Mouse (Mus musculus): ENCODE data around the gene Prrg2. TPM values are rescaled to one million over a fixed set of nuclear protein-coding genes. Genes with fewer than 3 reads are reported as not detected.

The Prrg2 gene
- polyA plus RNA-seq, 1 experiment: 14.0 TPM

DNA sequence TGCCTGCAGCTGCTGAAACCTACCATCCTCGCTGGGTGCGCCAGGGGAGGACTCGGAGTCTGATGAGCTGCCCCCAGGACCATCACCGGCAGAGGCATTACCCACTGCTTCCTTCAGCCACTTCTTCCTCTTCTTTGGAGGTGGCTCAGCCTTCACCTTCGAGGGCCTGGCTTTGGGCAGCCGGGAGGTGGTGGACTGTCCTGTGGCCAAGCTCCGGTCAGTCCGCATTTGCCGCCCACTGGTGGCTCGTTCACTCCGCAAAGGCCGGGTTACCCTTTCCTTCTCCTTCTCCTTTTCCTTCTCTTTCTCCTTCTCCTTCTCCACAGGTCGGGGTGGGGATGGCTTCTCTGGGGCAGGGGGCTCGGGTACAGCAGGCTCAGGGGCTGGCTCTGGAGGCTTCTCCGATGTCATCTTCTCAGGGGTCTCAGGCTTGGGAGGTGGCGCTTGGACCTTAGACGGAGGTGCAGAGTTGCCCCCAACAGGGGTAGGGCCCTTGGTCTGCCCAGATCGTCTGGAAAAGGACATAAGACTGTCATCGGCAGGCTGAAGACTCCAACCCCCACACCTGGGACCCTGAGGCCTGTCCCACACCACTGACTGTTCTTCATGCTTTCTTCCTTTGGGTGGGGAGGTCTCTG is 28.6 kb downstream of the Prrg2 start:
- Histone ChIP-seq H3K27me3 (ENCODE audit: control insufficient read depth, insufficient read depth, insufficient read length) (no peaks in the 10 kb centered on the region), H3ac (ENCODE audit: control insufficient read depth, insufficient read length, low read depth) (no peak overlapping the region), H3K79me2 (ENCODE audit: control insufficient read depth, insufficient read depth) (peaks cover 21% of the 10 kb centered on the region), H3K79me3 (ENCODE audit: low read depth) (peaks cover 4% of the 10 kb centered on the region), H3K4me3 (ENCODE audit: insufficient read depth, poor library complexity, severe bottlenecking) (no peak overlapping the region), H3K36me3 (ENCODE audit: control insufficient read depth, insufficient read depth) (peaks cover 63% of the 10 kb centered on the region)
- TF ChIP-seq FOSL1 (IDR thresholded peaks at IDR 0.05; ENCODE audit: insufficient read depth, low read length, poor library complexity, severe bottlenecking) (no peak), MYOG (IDR thresholded peaks at IDR 0.05; ENCODE audit: control insufficient read depth, extremely low read depth, insufficient read length) (no peak), CTCF (IDR thresholded peaks at IDR 0.05; ENCODE audit: control insufficient read depth, insufficient read depth, insufficient read length) (no peak), USF1 (IDR thresholded peaks at IDR 0.05; ENCODE audit: low read depth) (no peak), MYOD1 (IDR thresholded peaks at IDR 0.05; ENCODE audit: control insufficient read depth, insufficient read length, low read depth) (no peak), CEBPB (IDR thresholded peaks at IDR 0.05; ENCODE audit: low read depth) (no peak), MAX (IDR thresholded peaks at IDR 0.05) (no peak)

DNA sequence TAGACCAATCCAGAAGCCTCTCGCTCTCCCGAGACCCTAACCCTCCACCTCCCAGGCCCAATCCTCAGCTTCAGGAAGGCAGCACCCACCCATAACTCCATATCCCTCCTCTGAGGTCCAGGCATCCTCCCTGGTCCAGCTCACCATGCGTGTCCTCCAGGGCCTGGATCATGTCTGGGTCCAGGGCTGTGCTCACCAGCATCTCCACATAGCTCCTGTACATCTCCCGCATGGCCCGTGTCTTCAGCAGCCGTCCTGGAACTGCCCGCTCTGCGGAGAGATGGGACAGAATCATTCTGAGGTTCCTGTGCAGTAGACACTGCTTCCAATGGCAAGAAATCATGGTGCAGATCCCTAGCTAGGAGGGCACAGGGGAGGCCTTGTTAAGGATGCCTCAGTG is 31.6 kb downstream of the Prrg2 start:
- no peaks in the 10 kb centered on the region for H3K79me2 ChIP-seq (ENCODE audit: control insufficient read depth, insufficient read depth)
- no peaks in the 10 kb centered on the region for H3K27me3 ChIP-seq (ENCODE audit: control insufficient read depth, insufficient read depth, insufficient read length)
- TF ChIP-seq MYOD1 (IDR thresholded peaks at IDR 0.05; ENCODE audit: control insufficient read depth, insufficient read length, low read depth) (no peak), CEBPB (IDR thresholded peaks at IDR 0.05; ENCODE audit: low read depth) (no peak), USF1 (IDR thresholded peaks at IDR 0.05; ENCODE audit: low read depth) (no peak), FOSL1 (IDR thresholded peaks at IDR 0.05; ENCODE audit: insufficient read depth, low read length, poor library complexity, severe bottlenecking) (no peak), MAX (IDR thresholded peaks at IDR 0.05) (no peak), MYOG (IDR thresholded peaks at IDR 0.05; ENCODE audit: control insufficient read depth, extremely low read depth, insufficient read length) (no peak), CTCF (IDR thresholded peaks at IDR 0.05; ENCODE audit: control insufficient read depth, insufficient read depth, insufficient read length) (no peak)
- H3K4me3 ChIP-seq (ENCODE audit: insufficient read depth, poor library complexity, severe bottlenecking): no peak overlapping the region
- peaks cover 51% of the 10 kb centered on the region for H3K36me3 ChIP-seq (ENCODE audit: control insufficient read depth, insufficient read depth)
- H3K79me3 ChIP-seq (ENCODE audit: low read depth): no peaks in the 10 kb centered on the region
- H3ac ChIP-seq (ENCODE audit: control insufficient read depth, insufficient read length, low read depth): no peak overlapping the region

- Histone ChIP-seq H3K36me3 (ENCODE audit: control insufficient read depth, insufficient read depth) (peaks cover 44% of the 10 kb centered on the region), H3K4me3 (ENCODE audit: insufficient read depth, poor library complexity, severe bottlenecking) (no peak overlapping the region), H3K79me3 (ENCODE audit: low read depth) (no peaks in the 10 kb centered on the region), H3ac (ENCODE audit: control insufficient read depth, insufficient read length, low read depth) (no peak overlapping the region), H3K79me2 (ENCODE audit: control insufficient read depth, insufficient read depth) (no peaks in the 10 kb centered on the region), H3K27me3 (ENCODE audit: control insufficient read depth, insufficient read depth, insufficient read length) (no peaks in the 10 kb centered on the region)
- TF ChIP-seq CTCF (IDR thresholded peaks at IDR 0.05; ENCODE audit: control insufficient read depth, insufficient read depth, insufficient read length): no peak
- no peak for TF ChIP-seq MYOG (IDR thresholded peaks at IDR 0.05; ENCODE audit: control insufficient read depth, extremely low read depth, insufficient read length)
- TF ChIP-seq FOSL1 (IDR thresholded peaks at IDR 0.05; ENCODE audit: insufficient read depth, low read length, poor library complexity, severe bottlenecking): no peak
- no peak for TF ChIP-seq MYOD1 (IDR thresholded peaks at IDR 0.05; ENCODE audit: control insufficient read depth, insufficient read length, low read depth)
- TF ChIP-seq MAX (IDR thresholded peaks at IDR 0.05): no peak
- TF ChIP-seq CEBPB (IDR thresholded peaks at IDR 0.05; ENCODE audit: low read depth): no peak
- no peak for TF ChIP-seq USF1 (IDR thresholded peaks at IDR 0.05; ENCODE audit: low read depth)
Measured at GRCm38 (mm10) chr7:45029995-45030394, 32.5 kb downstream of the Prrg2 start.

GRCm38 (mm10) chr7:45028351-45028750 is 34.1 kb downstream of the Prrg2 start:
- Histone ChIP-seq H3K79me2 (ENCODE audit: control insufficient read depth, insufficient read depth) (no peaks in the 10 kb centered on the region), H3ac (ENCODE audit: control insufficient read depth, insufficient read length, low read depth) (no peak overlapping the region), H3K79me3 (ENCODE audit: low read depth) (no peaks in the 10 kb centered on the region), H3K36me3 (ENCODE audit: control insufficient read depth, insufficient read depth) (peaks cover 27% of the 10 kb centered on the region), H3K27me3 (ENCODE audit: control insufficient read depth, insufficient read depth, insufficient read length) (no peaks in the 10 kb centered on the region), H3K4me3 (ENCODE audit: insufficient read depth, poor library complexity, severe bottlenecking) (no peak overlapping the region)
- TF ChIP-seq USF1 (IDR thresholded peaks at IDR 0.05; ENCODE audit: low read depth) (no peak), MYOG (IDR thresholded peaks at IDR 0.05; ENCODE audit: control insufficient read depth, extremely low read depth, insufficient read length) (no peak), CTCF (IDR thresholded peaks at IDR 0.05; ENCODE audit: control insufficient read depth, insufficient read depth, insufficient read length) (no peak), MYOD1 (IDR thresholded peaks at IDR 0.05; ENCODE audit: control insufficient read depth, insufficient read length, low read depth) (no peak), FOSL1 (IDR thresholded peaks at IDR 0.05; ENCODE audit: insufficient read depth, low read length, poor library complexity, severe bottlenecking) (no peak), CEBPB (IDR thresholded peaks at IDR 0.05; ENCODE audit: low read depth) (no peak)

DNA sequence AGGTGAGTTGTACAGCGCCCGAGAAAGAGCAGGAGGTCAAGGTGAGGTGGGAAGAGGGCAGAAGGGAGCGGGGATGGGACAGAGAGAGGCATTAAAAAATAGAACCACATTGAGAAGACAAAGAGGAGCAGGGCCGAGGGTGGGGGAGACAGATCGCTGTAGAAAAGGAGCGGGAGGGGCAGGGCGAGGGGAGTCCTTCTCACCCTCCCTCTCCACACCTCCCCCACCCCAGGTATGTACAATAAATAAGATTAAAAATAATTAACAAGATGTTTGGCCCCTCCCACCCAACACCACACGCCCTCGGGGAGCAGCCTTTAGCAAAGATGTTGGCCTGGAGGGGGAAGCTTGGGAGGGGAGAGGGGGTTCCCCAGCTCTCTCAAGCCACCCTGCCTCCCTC is 34.7 kb downstream of the Prrg2 start:
- Histone ChIP-seq H3K4me3 (ENCODE audit: insufficient read depth, poor library complexity, severe bottlenecking) (no peak overlapping the region), H3K79me2 (ENCODE audit: control insufficient read depth, insufficient read depth) (no peaks in the 10 kb centered on the region), H3K36me3 (ENCODE audit: control insufficient read depth, insufficient read depth) (peaks cover 22% of the 10 kb centered on the region), H3K27me3 (ENCODE audit: control insufficient read depth, insufficient read depth, insufficient read length) (no peaks in the 10 kb centered on the region), H3ac (ENCODE audit: control insufficient read depth, insufficient read length, low read depth) (no peak overlapping the region), H3K79me3 (ENCODE audit: low read depth) (no peaks in the 10 kb centered on the region)
- no peak for TF ChIP-seq USF1 (IDR thresholded peaks at IDR 0.05; ENCODE audit: low read depth)
- TF ChIP-seq CEBPB (IDR thresholded peaks at IDR 0.05; ENCODE audit: low read depth): no peak
- no peak for TF ChIP-seq FOSL1 (IDR thresholded peaks at IDR 0.05; ENCODE audit: insufficient read depth, low read length, poor library complexity, severe bottlenecking)
- no peak for TF ChIP-seq CTCF (IDR thresholded peaks at IDR 0.05; ENCODE audit: control insufficient read depth, insufficient read depth, insufficient read length)
- TF ChIP-seq MAX (IDR thresholded peaks at IDR 0.05): no peak
- TF ChIP-seq MYOG (IDR thresholded peaks at IDR 0.05; ENCODE audit: control insufficient read depth, extremely low read depth, insufficient read length): no peak
- no peak for TF ChIP-seq MYOD1 (IDR thresholded peaks at IDR 0.05; ENCODE audit: control insufficient read depth, insufficient read length, low read depth)

Data from C2C12 (cell line).